Mouse (Mus musculus): Measurements from ENCODE around the gene Defb48. TPM values are rescaled to one million over a fixed set of nuclear protein-coding genes. Genes with fewer than 3 reads are reported as not detected.

The Defb48 gene
- polyA plus RNA-seq, 1 experiment, result not detected

- no peak for DNase-seq (ENCODE audit: extremely low spot score in 1 of 2, low spot score in 1 of 2)
Measured at GRCm38 (mm10) chr14:62936631-62937380, 47.5 kb downstream of the Defb48 start.

- DNase-seq (ENCODE audit: extremely low spot score in 1 of 2, low spot score in 1 of 2), result no peak
Measured at GRCm38 (mm10) chr14:62935361-62935760, 48.9 kb downstream of the Defb48 start.

- DNase-seq (ENCODE audit: extremely low spot score in 1 of 2, low spot score in 1 of 2), result peak; percentile 26 to 57
Measured at GRCm38 (mm10) chr14:62928101-62928541, 56.2 kb downstream of the Defb48 start.

Other genes starting within 250 kb of the Defb48 start
- 15.4 and 24.3 TPM in 2 replicates for gene Ints6, start 223.3 kb downstream of the Defb48 start, polyA plus RNA-seq (2012; rRNA removed)
- 11.9 and 12.4 TPM in 2 replicates for gene Wdfy2, start 146.8 kb downstream of the Defb48 start, polyA plus RNA-seq (2012; rRNA removed)
- gene Defb47, start 13.6 kb upstream of the Defb48 start, polyA plus RNA-seq (2012; rRNA removed), result 0.76 TPM in 1 of 2 replicates, not detected in the other
- not detected in 2 replicates for gene Defb43, start 27.3 kb upstream of the Defb48 start, polyA plus RNA-seq (2012; rRNA removed)
- gene Defb42, start 62.5 kb upstream of the Defb48 start, polyA plus RNA-seq (2012; rRNA removed), result 0.36 and 0.44 TPM in 2 replicates
- gene Defb30, start 65.5 kb upstream of the Defb48 start, polyA plus RNA-seq (2012; rRNA removed), result not detected in 2 replicates

All from frontal cortex, adult 2 months (tissue).